14 mouse cellular contexts compared by ENCODE assay signal in genomic region chr7:145127661-145128060, GRCm38 (mm10).
DNase-seq lines count a peak whose midpoint lies in the region; ATAC-seq lines count a peak whose summit lies in the region.
"Had no signal": no experiment of that assay in that cellular context is flagged by ENCODE, and none has a peak within 500 bp of the region (broad histone marks: within the 10 kb centered on the region; RNA-seq: fewer than 3 reads in every experiment).

No protein-coding gene starts in this region.

- H3K27me3 ChIP-seq in intestine, embryonic 16.5 days (replicated peaks; ENCODE audit: control insufficient read depth, insufficient read depth, low read length): no peaks in the 10 kb centered on the region
- H3K27me3 ChIP-seq in intestine, embryonic 15.5 days (replicated peaks): no peaks in the 10 kb centered on the region
- H3K27me3 ChIP-seq in embryonic facial prominence, embryonic 10.5 days (replicated peaks; ENCODE audit: low read depth, poor library complexity, severe bottlenecking): no peaks in the 10 kb centered on the region
- H3K27me3 ChIP-seq: liver, embryonic 12.5 days; midbrain, embryonic 12.5 days had no signal

- H3K27ac ChIP-seq in intestine, embryonic 16.5 days (ENCODE audit: low read length): no peak overlapping the region
- H3K27ac ChIP-seq in intestine, embryonic 15.5 days: no peak overlapping the region
- H3K27ac ChIP-seq in embryonic facial prominence, embryonic 10.5 days (replicated peaks): peak overlapping the region; percentile 71; the same call in 1 of the 2 replicates
- H3K27ac ChIP-seq: liver, embryonic 12.5 days; midbrain, embryonic 12.5 days had no signal

- no peak overlapping the region for H3K9ac ChIP-seq in intestine, embryonic 16.5 days (ENCODE audit: low read depth, low read length)
- no peak overlapping the region for H3K9ac ChIP-seq in intestine, embryonic 15.5 days
- H3K9ac ChIP-seq: liver, embryonic 12.5 days; midbrain, embryonic 12.5 days had no signal

- H3K4me1 ChIP-seq in intestine, embryonic 16.5 days (ENCODE audit: control insufficient read depth, insufficient read depth, low read length): peaks cover 6% of the 10 kb centered on the region; the same call in 1 of the 2 replicates
- 0 out of 2 replicates have a peak, but pooled peaks cover 5% of the 10 kb centered on the region for H3K4me1 ChIP-seq in intestine, embryonic 15.5 days (replicated peaks)
- H3K4me1 ChIP-seq in embryonic facial prominence, embryonic 10.5 days: peaks cover 33% of the 10 kb centered on the region

- WGBS in intestine, embryonic 16.5 days: 40% methylated on average over 8 of the region's 8 CpGs
- WGBS in intestine, embryonic 15.5 days: 44% methylated on average over 8 of the region's 8 CpGs
- 5% methylated on average over 8 of the region's 8 CpGs for WGBS in embryonic facial prominence, embryonic 10.5 days

- no peak overlapping the region for H3K4me2 ChIP-seq in intestine, embryonic 16.5 days (ENCODE audit: low read depth, low read length)
- H3K4me2 ChIP-seq in intestine, embryonic 15.5 days (replicated peaks): no peak overlapping the region
- H3K4me2 ChIP-seq: liver, embryonic 12.5 days; midbrain, embryonic 12.5 days had no signal

- no peaks in the 10 kb centered on the region for H3K36me3 ChIP-seq in intestine, embryonic 16.5 days (ENCODE audit: control insufficient read depth, insufficient read depth, low read length)
- no peaks in the 10 kb centered on the region for H3K36me3 ChIP-seq in intestine, embryonic 15.5 days
- no peaks in the 10 kb centered on the region for H3K36me3 ChIP-seq in embryonic facial prominence, embryonic 10.5 days (replicated peaks)
- H3K36me3 ChIP-seq: liver, embryonic 12.5 days; midbrain, embryonic 12.5 days had no signal

- no peak overlapping the region for H3K4me3 ChIP-seq in intestine, embryonic 16.5 days (ENCODE audit: low read length)
- H3K4me3 ChIP-seq in intestine, embryonic 15.5 days (replicated peaks): no peak overlapping the region
- H3K4me3 ChIP-seq in embryonic facial prominence, embryonic 10.5 days: no peak overlapping the region
- H3K4me3 ChIP-seq: liver, embryonic 12.5 days; midbrain, embryonic 12.5 days had no signal

- peak; percentile 29; the same call in 1 of the 2 replicates for ATAC-seq in intestine, embryonic 16.5 days
- ATAC-seq in intestine, embryonic 15.5 days: no peak; the same call in 1 of the 2 replicates
- no peak for ATAC-seq in monocyte, adult 5-6 weeks (replicated peaks; ENCODE audit: insufficient number of reproducible peaks, low FRiP score, low TSS enrichment, poor library complexity, severe bottlenecking)

- DNase-seq in ZHBTc4 (ENCODE audit: low read depth, low spot score): peak; percentile 23
- DNase-seq in embryonic facial prominence, embryonic 10.5 days (ENCODE audit: low spot score): peak; percentile 50
- DNase-seq in kidney, postnatal 25 days: peak; percentile 40 to 69
- no peak for DNase-seq in urinary bladder, postnatal 25 days (ENCODE audit: low spot score)
- DNase-seq: adrenal gland, postnatal 25 days; cerebellum, postnatal 25 days; lung, postnatal 14 days; retina, postnatal 1 day; spleen, adult 18-20 months had no signal

- no peaks in the 10 kb centered on the region for H3K9me3 ChIP-seq in intestine, embryonic 16.5 days (ENCODE audit: control insufficient read depth, low read length)
- no peaks in the 10 kb centered on the region for H3K9me3 ChIP-seq in intestine, embryonic 15.5 days
- no peaks in the 10 kb centered on the region for H3K9me3 ChIP-seq in embryonic facial prominence, embryonic 10.5 days
- H3K9me3 ChIP-seq: liver, embryonic 12.5 days; midbrain, embryonic 12.5 days had no signal
